Mouse (Mus musculus) E14TG2a.4 (cell line): ENCODE measurements around the gene Slc38a1.

Source experiments
- H3K27me3 ChIP-seq: 2 replicates; pipeline ENCODE4 v1.6.1; 2014; ENCODE audit warnings: low read length, control low read depth; ENCODE audit not compliant: insufficient read depth
- H3K36me3 ChIP-seq: 2 replicates; pipeline ENCODE4 v1.6.1; 2014; ENCODE audit warnings: low read length, control low read depth; ENCODE audit not compliant: insufficient read depth
- H3K4me1 ChIP-seq: replicated peaks from 2 replicates; pipeline ENCODE4 v1.6.1; 2014; ENCODE audit warnings: low read depth, low read length, control low read depth
- H3K4me3 ChIP-seq: replicated peaks from 2 replicates; pipeline ENCODE4 v1.5.1; 2014; ENCODE audit warnings: mild to moderate bottlenecking, low read length
- H3K9me3 ChIP-seq: 2 replicates; pipeline ENCODE4 v1.6.1; 2014; ENCODE audit warnings: low read length, control low read depth
- CTCF ChIP-seq: conservative IDR thresholded peaks from 2 replicates; pipeline ENCODE4 v1.5.1; 2014; ENCODE audit warnings: low read length
- NANOG ChIP-seq: IDR thresholded peaks from 2 replicates; pipeline ENCODE4 v1.6.1; 2014; ENCODE audit warnings: borderline replicate concordance, low read length, mixed read lengths
- POU5F1 ChIP-seq: IDR thresholded peaks from 2 replicates; pipeline ENCODE4 v1.6.1; 2014; ENCODE audit warnings: low read length, borderline replicate concordance

Slc38a1 gene

GRCm38 (mm10) chr15:96608671-96609070 is 34.0 kb downstream of the Slc38a1 start:
- H3K4me3 ChIP-seq = no peak overlapping the region
- TF ChIP-seq CTCF (no peak), NANOG (no peak), POU5F1 (no peak)
- H3K36me3 ChIP-seq = peaks cover 96% of the 10 kb centered on the region
- H3K27me3 ChIP-seq = no peaks in the 10 kb centered on the region
- peaks cover 39% of the 10 kb centered on the region for H3K4me1 ChIP-seq
- no peaks in the 10 kb centered on the region for H3K9me3 ChIP-seq

GRCm38 (mm10) chr15:96607422-96607821 is 35.3 kb downstream of the Slc38a1 start:
- H3K9me3 ChIP-seq = no peaks in the 10 kb centered on the region
- no peaks in the 10 kb centered on the region for H3K27me3 ChIP-seq
- H3K4me1 ChIP-seq = peaks cover 49% of the 10 kb centered on the region
- H3K36me3 ChIP-seq = peaks cover 93% of the 10 kb centered on the region
- TF ChIP-seq NANOG = no peak
- TF ChIP-seq POU5F1 = no peak
- TF ChIP-seq CTCF = no peak
- H3K4me3 ChIP-seq = no peak overlapping the region

- Histone ChIP-seq H3K9me3 (peaks cover 9% of the 10 kb centered on the region), H3K27me3 (no peaks in the 10 kb centered on the region), H3K4me1 (peaks cover 72% of the 10 kb centered on the region), H3K36me3 (peaks cover 92% of the 10 kb centered on the region), H3K4me3 (no peak overlapping the region)
- TF ChIP-seq CTCF = no peak
- TF ChIP-seq POU5F1 = no peak
- TF ChIP-seq NANOG = no peak
These were observed 38.4 kb downstream of the Slc38a1 start for GRCm38 (mm10) chr15:96604282-96604681.

- Histone ChIP-seq H3K4me3 (no peak overlapping the region), H3K4me1 (peaks cover 68% of the 10 kb centered on the region), H3K36me3 (peaks cover 93% of the 10 kb centered on the region), H3K27me3 (no peaks in the 10 kb centered on the region), H3K9me3 (peaks cover 30% of the 10 kb centered on the region)
- TF ChIP-seq POU5F1 (no peak), CTCF (no peak)
These were observed 40.7 kb downstream of the Slc38a1 start for GRCm38 (mm10) chr15:96602043-96602442.

GRCm38 (mm10) chr15:96599852-96600781 is 42.6 kb downstream of the Slc38a1 start:
- peaks cover 49% of the 10 kb centered on the region for H3K9me3 ChIP-seq
- peaks cover 58% of the 10 kb centered on the region for H3K4me1 ChIP-seq
- no peak for TF ChIP-seq CTCF
- no peak for TF ChIP-seq NANOG
- TF ChIP-seq POU5F1 = no peak
- H3K27me3 ChIP-seq = no peaks in the 10 kb centered on the region
- no peak overlapping the region for H3K4me3 ChIP-seq
- peaks cover 92% of the 10 kb centered on the region for H3K36me3 ChIP-seq

- peaks cover 60% of the 10 kb centered on the region for H3K9me3 ChIP-seq
- H3K4me3 ChIP-seq = no peak overlapping the region
- no peaks in the 10 kb centered on the region for H3K27me3 ChIP-seq
- peaks cover 93% of the 10 kb centered on the region for H3K36me3 ChIP-seq
- TF ChIP-seq POU5F1 (no peak), NANOG (no peak), CTCF (no peak)
- H3K4me1 ChIP-seq = peaks cover 47% of the 10 kb centered on the region
These were observed 43.7 kb downstream of the Slc38a1 start for GRCm38 (mm10) chr15:96598888-96599578.

- no peak overlapping the region for H3K4me3 ChIP-seq
- H3K4me1 ChIP-seq = peaks cover 31% of the 10 kb centered on the region
- TF ChIP-seq POU5F1 = 0 out of 2 replicates have a peak, but pooled peaks have one; percentile 3
- TF ChIP-seq NANOG = no peak
- peaks cover 79% of the 10 kb centered on the region for H3K9me3 ChIP-seq
- peaks cover 96% of the 10 kb centered on the region for H3K36me3 ChIP-seq
- no peaks in the 10 kb centered on the region for H3K27me3 ChIP-seq
These were observed 45.6 kb downstream of the Slc38a1 start for GRCm38 (mm10) chr15:96597116-96597515.

- Histone ChIP-seq H3K4me3 (no peak overlapping the region), H3K27me3 (no peaks in the 10 kb centered on the region), H3K9me3 (peaks cover 99% of the 10 kb centered on the region), H3K4me1 (peaks cover 4% of the 10 kb centered on the region), H3K36me3 (peaks cover 98% of the 10 kb centered on the region)
- TF ChIP-seq NANOG = no peak
- no peak for TF ChIP-seq CTCF
- no peak for TF ChIP-seq POU5F1
These were observed 48.4 kb downstream of the Slc38a1 start for GRCm38 (mm10) chr15:96594316-96594715.

GRCm38 (mm10) chr15:96593866-96594265 is 48.8 kb downstream of the Slc38a1 start:
- peaks cover 99% of the 10 kb centered on the region for H3K9me3 ChIP-seq
- TF ChIP-seq POU5F1 (no peak), CTCF (no peak), NANOG (no peak)
- peaks cover 97% of the 10 kb centered on the region for H3K36me3 ChIP-seq
- no peaks in the 10 kb centered on the region; the same call in 1 of the 2 replicates for H3K4me1 ChIP-seq
- H3K27me3 ChIP-seq = no peaks in the 10 kb centered on the region
- no peak overlapping the region for H3K4me3 ChIP-seq
